Mouse (Mus musculus): ENCODE results near the gene Fzd5. TPM values are rescaled to one million over a fixed set of nuclear protein-coding genes. Genes with fewer than 3 reads are reported as not detected.

The Fzd5 gene
- 2.6 TPM for polyA plus RNA-seq (2014; fragmentation: Illumina TruSeq; extraction: RNeasy Lipid Tissue Mini Kit (QIAGEN cat#74804); ENCODE audit: low read depth, low replicate concordance)

GRCm38 (mm10) chr1:64737502-64738179 is at the start of gene Fzd5:
Gene Fzd5, minus strand, starts transcription at chr1:64737751.

GRCm38 (mm10) chr1:64690213-64691013 is 47.1 kb downstream of the Fzd5 start, which contains the start of gene Ccnyl1:
Gene Ccnyl1, plus strand, starts transcription at chr1:64690455.

Other genes with a start within 250 kb of the Fzd5 start
- 13.1 TPM for gene Creb1, start 205.1 kb downstream of the Fzd5 start, polyA plus RNA-seq (2014; fragmentation: Illumina TruSeq; extraction: RNeasy Lipid Tissue Mini Kit (QIAGEN cat#74804); ENCODE audit: low read depth, low replicate concordance)
- 7.0 TPM for gene Mettl21a, start 120.5 kb downstream of the Fzd5 start, polyA plus RNA-seq (2014; fragmentation: Illumina TruSeq; extraction: RNeasy Lipid Tissue Mini Kit (QIAGEN cat#74804); ENCODE audit: low read depth, low replicate concordance)
- gene Ccnyl1, start 47.3 kb downstream of the Fzd5 start, polyA plus RNA-seq (2014; fragmentation: Illumina TruSeq; extraction: RNeasy Lipid Tissue Mini Kit (QIAGEN cat#74804); ENCODE audit: low read depth, low replicate concordance) = 5.9 TPM
- gene Plekhm3, start 219.1 kb upstream of the Fzd5 start, polyA plus RNA-seq (2014; fragmentation: Illumina TruSeq; extraction: RNeasy Lipid Tissue Mini Kit (QIAGEN cat#74804); ENCODE audit: low read depth, low replicate concordance) = 0.69 TPM